ENCODE assay signal across 7 mouse cellular contexts in genomic region chr8:50915876-50916732, GRCm38 (mm10).
DNase-seq lines count a peak whose midpoint lies in the region; ATAC-seq lines count a peak whose summit lies in the region.

No protein-coding gene starts in this region.

- no peaks in the 10 kb centered on the region for H3K36me3 ChIP-seq in forebrain, embryonic 10.5 days (replicated peaks)
- H3K36me3 ChIP-seq in hindbrain, embryonic 10.5 days = no peaks in the 10 kb centered on the region
- H3K36me3 ChIP-seq in limb, embryonic 10.5 days = no peaks in the 10 kb centered on the region

- H3K4me3 ChIP-seq in forebrain, embryonic 10.5 days = peak overlapping the region; percentile 78
- H3K4me3 ChIP-seq in hindbrain, embryonic 10.5 days = peak overlapping the region; percentile 71
- peak overlapping the region; percentile 71 for H3K4me3 ChIP-seq in limb, embryonic 10.5 days

- 0 out of 2 replicates have a peak, but pooled peaks have one; percentile 9 for ATAC-seq in neutrophil, adult 5-6 weeks (ENCODE audit: extremely low read depth, insufficient number of reproducible peaks, low FRiP score, poor library complexity, severe bottlenecking)

- H3K27me3 ChIP-seq in forebrain, embryonic 10.5 days (ENCODE audit: poor library complexity, severe bottlenecking) = peaks cover 46% of the 10 kb centered on the region
- peaks cover 24% of the 10 kb centered on the region for H3K27me3 ChIP-seq in hindbrain, embryonic 10.5 days (ENCODE audit: insufficient read depth, poor library complexity, severe bottlenecking)
- peaks cover 49% of the 10 kb centered on the region for H3K27me3 ChIP-seq in limb, embryonic 10.5 days (ENCODE audit: low read depth, poor library complexity, severe bottlenecking)

- H3K9me3 ChIP-seq in forebrain, embryonic 10.5 days = no peaks in the 10 kb centered on the region
- no peaks in the 10 kb centered on the region for H3K9me3 ChIP-seq in hindbrain, embryonic 10.5 days
- H3K9me3 ChIP-seq in limb, embryonic 10.5 days (replicated peaks) = no peaks in the 10 kb centered on the region

- under 1% methylated on average over 51 of the region's 56 CpGs for WGBS in forebrain, embryonic 10.5 days
- under 1% methylated on average over 56 of the region's 56 CpGs for WGBS in hindbrain, embryonic 10.5 days
- under 1% methylated on average over 56 of the region's 56 CpGs for WGBS in limb, embryonic 10.5 days

- peak overlapping the region; percentile 69 for H3K27ac ChIP-seq in forebrain, embryonic 10.5 days
- peak overlapping the region; percentile 77 for H3K27ac ChIP-seq in hindbrain, embryonic 10.5 days
- 0 out of 2 replicates have a peak overlapping the region, but pooled peaks have one; percentile 36 for H3K27ac ChIP-seq in limb, embryonic 10.5 days

- H3K4me1 ChIP-seq in forebrain, embryonic 10.5 days = peaks cover 25% of the 10 kb centered on the region
- peaks cover 12% of the 10 kb centered on the region for H3K4me1 ChIP-seq in hindbrain, embryonic 10.5 days (replicated peaks)
- peaks cover 14% of the 10 kb centered on the region for H3K4me1 ChIP-seq in limb, embryonic 10.5 days

- DNase-seq in MN1 (ENCODE audit: low spot score) (peak; percentile 77), adipocyte (ENCODE audit: low spot score) (no peak)
- peak; percentile 5 to 8 for DNase-seq in adrenal gland, postnatal 36 days
- peak; percentile 54 for DNase-seq in forebrain, embryonic 10.5 days (ENCODE audit: extremely low spot score, low spot score)
- peak; percentile 70 for DNase-seq in hindbrain, embryonic 10.5 days (ENCODE audit: low spot score)
- DNase-seq in limb, embryonic 10.5 days (ENCODE audit: low spot score) = peak; percentile 66
